In the genomic region with DNA sequence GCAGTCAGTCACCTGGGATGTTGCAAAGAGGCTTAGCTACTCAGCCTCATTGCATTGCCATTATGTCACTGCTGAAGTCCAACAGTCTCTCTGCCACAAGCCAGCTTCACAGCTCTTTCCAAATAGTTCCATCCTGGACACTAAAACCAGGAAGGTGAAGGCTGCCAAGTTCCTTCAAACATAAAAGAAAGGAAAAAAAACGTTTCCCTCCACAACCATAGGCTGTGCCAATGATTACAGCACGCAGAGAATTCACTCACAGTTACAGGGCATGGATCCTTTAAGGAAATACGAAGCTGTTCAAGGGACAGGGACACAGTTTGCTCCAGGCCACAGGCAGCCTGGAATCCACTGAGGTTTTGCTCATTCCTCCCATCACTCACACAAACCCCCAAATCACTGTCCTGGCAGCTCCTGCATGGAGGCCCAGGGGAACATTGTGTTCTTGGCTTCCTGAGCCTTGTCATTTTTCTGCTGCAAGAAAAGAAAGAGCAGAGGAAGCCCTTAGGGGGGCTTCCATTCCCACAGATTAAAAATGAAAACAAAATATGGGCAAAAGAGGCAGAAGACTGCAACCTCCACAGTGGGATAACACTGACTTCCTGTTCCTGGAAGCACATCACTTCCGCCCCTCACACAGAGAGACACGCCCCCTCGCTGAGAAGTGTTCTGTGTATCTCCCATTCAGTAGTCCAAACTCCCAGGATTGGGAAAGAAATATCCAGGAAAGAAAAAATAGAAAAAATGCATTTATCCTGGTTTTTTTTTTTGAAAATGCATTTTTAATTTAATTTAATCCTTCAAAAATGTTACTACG, we compare ENCODE assay signal across 14 mouse cellular contexts. TPM values are rescaled to one million over a fixed set of nuclear protein-coding genes. Genes with fewer than 3 reads are reported as not detected.
DNase-seq lines count a peak whose midpoint lies in the region; ATAC-seq and TF ChIP-seq lines count a peak whose summit lies in the region.
"Had no signal": no experiment of that assay in that cellular context is flagged by ENCODE, and none has a peak within 500 bp of the region (broad histone marks: within the 10 kb centered on the region; RNA-seq: fewer than 3 reads in every experiment).

No protein-coding gene starts in this region.

- no peaks in the 10 kb centered on the region for H3K27me3 ChIP-seq in forebrain, postnatal 0 days (ENCODE audit: insufficient read depth, low read length)
- no peaks in the 10 kb centered on the region for H3K27me3 ChIP-seq in forebrain, embryonic 11.5 days (ENCODE audit: control insufficient read depth, insufficient read depth, low read length)
- H3K27me3 ChIP-seq in stomach, postnatal 0 days (ENCODE audit: control insufficient read depth, insufficient read depth, low read length), result no peaks in the 10 kb centered on the region
- H3K27me3 ChIP-seq: embryonic facial prominence, embryonic 13.5 days had no signal

- DNase-seq in forebrain, postnatal 0 days, result peak; percentile 26
- no peak for DNase-seq in forebrain, embryonic 11.5 days (ENCODE audit: low spot score)
- DNase-seq in right cerebral cortex, postnatal 10 days (ENCODE audit: low spot score in 2 of 2), result peak; percentile 29 to 30
- no peak for DNase-seq in right cerebral cortex, adult 2 months (ENCODE audit: low spot score in 2 of 2)
- DNase-seq in lung, adult 18-20 months, result peak; percentile 8 to 22
- DNase-seq in stomach, postnatal 0 days (ENCODE audit: low spot score), result no peak
- DNase-seq: right cerebral cortex, adult 18-20 months; thymus, adult 18-20 months had no signal

- no peak overlapping the region for H3K27ac ChIP-seq in forebrain, postnatal 0 days (ENCODE audit: low read depth, low read length)
- no peak overlapping the region for H3K27ac ChIP-seq in forebrain, embryonic 11.5 days (ENCODE audit: low read depth, low read length)
- peak overlapping the region; percentile 40; the same call in 1 of the 2 replicates for H3K27ac ChIP-seq in stomach, postnatal 0 days (replicated peaks)
- H3K27ac ChIP-seq: embryonic facial prominence, embryonic 13.5 days had no signal

- ATAC-seq in forebrain, postnatal 0 days, result peak; percentile 42
- ATAC-seq in forebrain, embryonic 11.5 days (replicated peaks; ENCODE audit: low FRiP score), result no peak
- ATAC-seq in stomach, postnatal 0 days (ENCODE audit: low FRiP score, low TSS enrichment), result peak; percentile 8; the same call in 1 of the 2 replicates
- no peak for ATAC-seq in cerebellum, adult (ENCODE audit: insufficient number of reproducible peaks, low FRiP score, low TSS enrichment)
- ATAC-seq in frontal cortex, adult (ENCODE audit: low TSS enrichment), result no peak
- ATAC-seq: inflammation-experienced regulatory T-cells, adult 6 months had no signal

- H3K4me2 ChIP-seq in forebrain, postnatal 0 days (ENCODE audit: low read depth), result no peak overlapping the region
- no peak overlapping the region for H3K4me2 ChIP-seq in forebrain, embryonic 11.5 days (ENCODE audit: low read depth, low read length, severe bottlenecking)
- no peak overlapping the region for H3K4me2 ChIP-seq in stomach, postnatal 0 days (replicated peaks; ENCODE audit: low read depth)
- H3K4me2 ChIP-seq: embryonic facial prominence, embryonic 13.5 days; liver, embryonic 11.5 days had no signal

- H3K4me1 ChIP-seq in forebrain, postnatal 0 days (ENCODE audit: insufficient read depth), result no peaks in the 10 kb centered on the region
- no peaks in the 10 kb centered on the region for H3K4me1 ChIP-seq in forebrain, embryonic 11.5 days (replicated peaks; ENCODE audit: control insufficient read depth, insufficient read depth, low read length)
- H3K4me1 ChIP-seq in stomach, postnatal 0 days (replicated peaks; ENCODE audit: control insufficient read depth, insufficient read depth), result no peaks in the 10 kb centered on the region
- H3K4me1 ChIP-seq: embryonic facial prominence, embryonic 13.5 days had no signal

- H3K9me3 ChIP-seq in forebrain, postnatal 0 days (ENCODE audit: low read length), result no peaks in the 10 kb centered on the region
- no peaks in the 10 kb centered on the region for H3K9me3 ChIP-seq in forebrain, embryonic 11.5 days (ENCODE audit: control insufficient read depth, low read length)
- H3K9me3 ChIP-seq in stomach, postnatal 0 days (ENCODE audit: control insufficient read depth, low read length), result no peaks in the 10 kb centered on the region
- H3K9me3 ChIP-seq: embryonic facial prominence, embryonic 13.5 days had no signal

- no peak overlapping the region for H3K9ac ChIP-seq in forebrain, postnatal 0 days
- no peak overlapping the region for H3K9ac ChIP-seq in forebrain, embryonic 11.5 days (ENCODE audit: low read length)
- H3K9ac ChIP-seq in stomach, postnatal 0 days (ENCODE audit: low read length), result no peak overlapping the region
- H3K9ac ChIP-seq: embryonic facial prominence, embryonic 13.5 days had no signal

- TF ChIP-seq EP300 in stomach, postnatal 0 days (optimal IDR thresholded peaks at IDR 0.05), result no peak

- no peak for TF ChIP-seq CTCF in forebrain, postnatal 0 days (IDR thresholded peaks at IDR 0.05; ENCODE audit: low read depth)
- no peak for TF ChIP-seq CTCF in stomach, postnatal 0 days (IDR thresholded peaks at IDR 0.05; ENCODE audit: low read depth)

- H3K36me3 ChIP-seq in forebrain, postnatal 0 days (ENCODE audit: insufficient read depth), result no peaks in the 10 kb centered on the region
- no peaks in the 10 kb centered on the region for H3K36me3 ChIP-seq in forebrain, embryonic 11.5 days (ENCODE audit: control insufficient read depth, insufficient read depth, low read length)
- H3K36me3 ChIP-seq in stomach, postnatal 0 days (ENCODE audit: control insufficient read depth, insufficient read depth, low read length), result no peaks in the 10 kb centered on the region
- H3K36me3 ChIP-seq: embryonic facial prominence, embryonic 13.5 days had no signal

- no peak overlapping the region for H3K4me3 ChIP-seq in forebrain, postnatal 0 days (ENCODE audit: low read depth, low read length)
- H3K4me3 ChIP-seq in forebrain, embryonic 11.5 days (ENCODE audit: low read depth, low read length), result no peak overlapping the region
- no peak overlapping the region for H3K4me3 ChIP-seq in stomach, postnatal 0 days (ENCODE audit: low read depth, low read length)
- H3K4me3 ChIP-seq: embryonic facial prominence, embryonic 13.5 days had no signal

- 57% methylated on average over 7 of the region's 7 CpGs for WGBS in forebrain, postnatal 0 days
- 83% methylated on average over 7 of the region's 7 CpGs for WGBS in forebrain, embryonic 11.5 days
- WGBS in stomach, postnatal 0 days, result 62% methylated on average over 7 of the region's 7 CpGs

RNA-seq across cellular contexts. Expression of gene Pirt, which starts 29.3 kb away (rescaled TPM):
- total RNA-seq in forebrain, postnatal 0 days (2014; rRNA removed), result 0.19 and 0.46 TPM in 2 replicates
- 0.06 and 0.10 TPM in 2 replicates for polyA plus RNA-seq in forebrain, postnatal 0 days (2015; fragmentation: Nextera tagmentation; extraction: Ambion mirVana)
- 0.31 and 0.43 TPM in 2 replicates for polyA plus RNA-seq in forebrain, embryonic 11.5 days (2014; fragmentation: Nextera tagmentation; extraction: Ambion mirVana)
- 5.6 and 6.0 TPM in 2 replicates for polyA plus RNA-seq in stomach, postnatal 0 days (2015; fragmentation: Nextera tagmentation; extraction: Ambion mirVana)
- polyA plus RNA-seq: C2C12; inflammation-experienced regulatory T-cells, adult 6 months had no signal

Comparison
In these comparisons a context has a peak if more than half of its experiments do, and no peak if none do; other contexts are left out.
1. ATAC-seq: peak in forebrain, postnatal 0 days (single experiment) and stomach, postnatal 0 days (single experiment); none in forebrain, embryonic 11.5 days (single experiment), cerebellum, adult (single experiment) and frontal cortex, adult (single experiment).
2. DNase-seq: peak in forebrain, postnatal 0 days (single experiment), right cerebral cortex, postnatal 10 days (2 of 2) and lung, adult 18-20 months (2 of 2); none in forebrain, embryonic 11.5 days (single experiment), right cerebral cortex, adult 2 months (0 of 2) and stomach, postnatal 0 days (single experiment).